Mouse (Mus musculus) CD4-positive, CD25-positive, alpha-beta regulatory T cell, adult 4 months (primary cell): ENCODE measurements at regions not wholly inside any gene's neighbourhood (a gene's known extent, or its start where the extent isn't known, plus 50 kb on each side); places are given as distances from the start of the nearest gene placed in this dataset.
A peak's percentile ranks its signal among the peaks of the same experiment; 100 is the strongest.
"Not testable (repeated sequence)": the region's sequence is repeated elsewhere in the genome, so short reads cannot be mapped to it uniquely, and the experiment has no call there.

ENCODE experiments used
- ATAC-seq: one replicate; pipeline ENCODE4 v1.8.0; 2017

- no peak for ATAC-seq
These were observed 358.6 kb downstream of the Sox9 start for GRCm38 (mm10) chr11:113140595-113140994.

DNA sequence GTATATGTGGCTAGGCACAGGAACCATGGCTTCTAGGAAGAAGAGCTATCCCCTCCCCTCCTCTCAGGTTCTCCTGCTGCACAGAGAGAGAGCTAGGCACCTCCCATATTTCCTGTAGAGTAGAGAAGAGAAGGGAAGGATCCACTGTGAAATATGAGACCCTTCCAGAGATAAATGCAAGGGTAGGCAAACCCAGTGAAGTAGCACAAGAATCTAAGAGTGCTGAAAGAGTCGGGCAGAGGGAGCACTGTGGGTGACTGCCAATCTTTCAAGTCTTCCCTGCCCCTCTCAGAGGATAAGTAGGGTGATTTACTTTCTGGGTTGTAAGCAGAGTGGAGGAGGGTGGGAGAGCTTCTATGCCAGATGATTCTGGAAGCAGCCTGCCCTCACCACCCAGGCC, 360.8 kb downstream of the Sox9 start:
- ATAC-seq: no peak

- ATAC-seq: no peak
These were observed 362.0 kb downstream of the Sox9 start for GRCm38 (mm10) chr11:113143839-113144627.

DNA sequence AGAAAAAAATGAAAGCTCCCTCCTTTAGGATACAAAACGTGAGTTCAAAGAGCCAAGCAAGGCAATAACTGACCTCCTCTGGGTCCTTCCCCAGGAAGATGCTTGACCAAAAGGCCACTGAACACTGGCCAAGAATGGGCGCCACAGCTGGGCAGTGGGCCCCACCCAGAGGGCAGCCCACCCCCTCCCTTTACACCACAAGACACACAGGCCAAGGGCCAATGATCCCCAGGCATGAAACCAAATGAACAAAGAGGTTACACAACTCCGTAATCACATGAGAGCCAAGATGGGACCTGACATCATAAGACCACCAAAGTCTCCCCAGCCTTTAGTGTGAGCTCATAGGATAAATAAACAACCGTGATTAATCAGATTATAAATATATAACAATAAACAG, 363.7 kb downstream of the Sox9 start:
- no peak for ATAC-seq

DNA sequence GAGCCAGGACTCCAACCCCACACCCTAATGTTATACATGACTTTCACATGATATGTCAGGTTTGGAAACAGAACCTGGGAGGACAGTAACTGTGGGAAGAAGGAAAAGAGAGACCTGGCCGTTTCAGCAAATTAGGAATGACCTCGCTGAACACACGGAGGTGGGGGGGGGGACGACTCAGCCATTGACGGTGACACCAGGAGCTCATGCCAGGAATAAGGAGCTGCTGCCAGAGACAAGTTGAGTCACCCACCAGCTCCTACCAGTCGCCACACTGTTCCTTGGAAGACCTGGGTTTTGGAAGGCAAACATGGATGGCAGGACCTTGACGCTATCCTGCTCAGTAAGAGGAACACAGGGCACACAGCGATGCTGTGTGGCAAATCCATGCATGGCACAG, 364.7 kb downstream of the Sox9 start:
- ATAC-seq: no peak

- no peak for ATAC-seq
These were observed 365.6 kb downstream of the Sox9 start for GRCm38 (mm10) chr11:113147535-113148197.

DNA sequence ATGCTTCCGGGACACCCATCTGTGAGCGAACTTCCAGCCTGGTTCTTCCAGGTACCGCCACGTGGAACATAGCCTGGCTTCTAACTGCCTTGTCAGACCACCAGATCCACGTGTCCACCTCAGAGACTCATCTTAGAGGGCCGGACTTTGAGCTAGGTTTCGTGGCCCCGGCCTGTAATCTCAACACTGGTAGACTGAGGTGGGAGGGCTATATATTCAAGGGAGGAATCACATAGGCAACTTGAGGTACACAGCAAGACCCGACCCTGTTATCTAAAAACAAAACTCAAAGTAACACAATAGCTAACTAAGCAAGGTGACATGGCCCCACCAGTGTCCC, 366.1 kb downstream of the Sox9 start:
- ATAC-seq: no peak

GRCm38 (mm10) chr11:113155515-113155914, 373.5 kb downstream of the Sox9 start:
- ATAC-seq: no peak

DNA sequence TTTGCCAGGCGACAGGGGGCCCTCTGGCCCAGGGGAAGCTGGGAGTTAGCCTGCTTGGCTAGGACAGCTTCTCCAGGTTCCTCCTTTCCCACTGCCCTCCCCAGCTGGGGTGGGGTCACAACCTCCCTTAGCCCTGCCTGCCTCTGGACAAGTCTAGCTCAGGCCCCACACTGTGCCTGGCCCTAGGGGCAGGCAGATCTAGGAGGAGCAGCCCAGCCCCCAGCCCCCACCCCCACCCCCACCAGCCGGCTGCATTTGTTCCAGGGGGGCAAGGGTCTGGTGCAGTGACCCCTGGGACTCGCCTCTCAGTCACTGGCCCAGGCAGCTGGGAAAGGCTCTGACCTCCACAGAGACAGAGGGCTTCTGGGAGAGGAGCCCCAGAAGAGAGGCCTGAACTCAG, 381.9 kb downstream of the Sox9 start:
- no peak for ATAC-seq

- ATAC-seq: no peak
These were observed 382.5 kb downstream of the Sox9 start for GRCm38 (mm10) chr11:113164510-113164909.

DNA sequence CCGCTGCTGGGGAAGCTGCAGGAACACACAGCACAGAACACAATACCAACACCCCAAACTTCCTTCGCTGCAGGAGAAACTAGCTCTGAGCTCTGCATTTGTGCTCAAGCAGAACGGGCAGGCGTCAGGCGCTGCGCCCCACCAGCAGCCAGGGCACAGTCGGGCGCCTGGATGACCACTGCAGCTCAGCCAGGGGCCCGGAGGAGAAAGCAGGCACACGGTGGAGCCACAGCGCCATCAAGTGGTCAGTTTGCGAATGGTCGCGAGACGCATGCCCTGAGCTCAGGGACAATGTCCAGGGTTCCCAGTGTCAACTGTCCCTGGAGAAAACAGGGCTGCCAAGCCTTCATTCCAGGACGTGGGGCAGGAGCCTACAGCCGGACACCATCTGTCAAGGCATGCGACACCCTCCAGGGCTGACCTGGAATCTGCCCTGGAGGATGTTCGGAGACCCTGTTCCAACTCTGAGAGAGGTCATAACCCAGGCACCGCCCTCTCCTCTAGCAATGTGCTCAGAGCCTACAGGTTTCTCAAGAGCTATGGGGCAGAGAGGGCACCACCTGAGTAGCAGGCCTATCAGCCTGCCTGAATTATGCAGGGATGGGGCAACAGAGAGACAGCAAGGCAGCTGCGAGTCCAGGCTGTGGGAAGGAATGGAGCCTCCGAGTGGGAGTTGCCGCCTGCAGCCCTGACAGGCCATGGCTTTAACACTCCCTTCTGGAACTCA, 383.2 kb downstream of the Sox9 start:
- no peak for ATAC-seq

GRCm38 (mm10) chr11:113166517-113166916, 384.5 kb downstream of the Sox9 start:
- no peak for ATAC-seq

- peak; percentile 58 for ATAC-seq
These were observed 390.6 kb downstream of the Sox9 start for GRCm38 (mm10) chr11:113172497-113173140.

DNA sequence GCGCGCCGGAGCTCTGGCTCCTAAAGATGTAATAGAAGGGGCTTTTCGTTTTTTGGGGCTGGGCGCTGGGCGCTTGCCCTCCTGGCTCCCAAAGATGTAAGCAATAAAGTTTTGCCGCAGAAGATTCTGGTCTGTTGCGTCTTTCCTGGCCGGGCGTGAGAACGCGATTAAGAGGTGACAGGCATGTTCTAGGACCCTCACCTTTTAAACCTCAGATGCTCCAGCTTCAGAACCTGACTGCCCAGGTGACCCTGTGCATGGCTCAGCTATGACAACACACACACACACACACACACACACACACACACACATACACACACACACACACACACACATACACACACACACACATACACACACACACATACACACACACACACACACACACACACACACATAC, 391.3 kb downstream of the Sox9 start:
- not testable (repeated sequence) for ATAC-seq

- peak; percentile 80 for ATAC-seq
These were observed 392.0 kb downstream of the Sox9 start for GRCm38 (mm10) chr11:113174011-113174507.

DNA sequence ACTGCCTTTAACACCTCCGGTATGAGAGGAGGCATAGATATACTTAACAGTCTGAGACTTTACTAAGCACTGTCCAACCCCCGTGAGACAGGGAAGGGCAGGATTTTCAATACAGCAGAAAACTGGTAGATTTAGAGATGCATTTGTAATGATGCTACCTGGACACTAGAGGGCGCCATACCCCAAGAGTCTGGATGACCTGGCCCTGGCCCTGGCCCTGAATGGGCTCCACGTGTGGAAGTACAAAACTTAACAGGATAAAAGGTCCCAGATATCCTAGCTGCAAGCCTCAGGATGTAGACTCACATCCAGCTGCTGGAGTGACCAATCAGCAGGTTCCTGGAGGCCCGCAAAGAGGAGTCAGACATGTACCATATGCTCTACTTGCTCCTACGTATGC, 393.3 kb downstream of the Sox9 start:
- no peak for ATAC-seq

DNA sequence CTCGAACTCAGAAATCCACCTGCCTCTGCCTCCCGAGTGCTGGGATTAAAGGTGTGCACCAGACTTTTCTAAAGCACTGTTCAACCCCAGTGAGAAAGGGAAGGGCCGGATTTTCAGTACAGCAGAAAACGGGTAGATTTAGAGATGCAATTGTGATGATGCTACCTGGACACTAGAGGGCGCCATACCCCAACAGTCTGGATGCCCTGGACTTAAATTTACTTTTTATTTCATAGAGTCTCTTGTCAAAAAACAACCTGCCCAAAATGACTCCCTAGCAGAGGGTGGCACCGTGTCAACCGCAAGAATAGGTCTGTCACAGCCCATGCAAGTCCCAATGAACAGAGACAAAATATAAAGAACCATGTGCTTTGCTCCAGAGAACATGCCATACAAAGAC, 394.2 kb downstream of the Sox9 start:
- peak; percentile 12 for ATAC-seq

GRCm38 (mm10) chr11:113178375-113178774, 396.4 kb downstream of the Sox9 start:
- ATAC-seq: no peak

DNA sequence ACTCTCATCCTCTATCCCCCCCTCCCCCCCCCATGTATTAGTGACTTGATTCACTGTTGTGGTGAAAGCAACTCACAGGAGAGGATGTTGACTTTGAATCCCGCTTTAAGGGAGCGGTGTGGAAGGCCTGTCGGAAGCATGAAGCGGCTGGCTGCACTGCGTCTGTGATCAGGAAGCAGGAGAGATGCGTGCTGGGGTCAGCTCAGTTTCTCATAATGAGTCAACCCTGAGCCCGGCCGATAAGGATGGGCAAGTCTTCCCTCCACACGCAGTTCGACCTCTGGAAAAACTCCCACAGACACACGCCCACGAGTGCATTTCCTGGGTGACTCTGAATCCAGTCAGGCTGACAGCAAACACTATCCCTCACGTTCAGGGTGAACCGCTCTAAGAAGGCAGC, 398.0 kb downstream of the Sox9 start:
- ATAC-seq: peak; percentile 39

GRCm38 (mm10) chr11:113182083-113182861, 400.2 kb downstream of the Sox9 start:
- ATAC-seq: no peak

DNA sequence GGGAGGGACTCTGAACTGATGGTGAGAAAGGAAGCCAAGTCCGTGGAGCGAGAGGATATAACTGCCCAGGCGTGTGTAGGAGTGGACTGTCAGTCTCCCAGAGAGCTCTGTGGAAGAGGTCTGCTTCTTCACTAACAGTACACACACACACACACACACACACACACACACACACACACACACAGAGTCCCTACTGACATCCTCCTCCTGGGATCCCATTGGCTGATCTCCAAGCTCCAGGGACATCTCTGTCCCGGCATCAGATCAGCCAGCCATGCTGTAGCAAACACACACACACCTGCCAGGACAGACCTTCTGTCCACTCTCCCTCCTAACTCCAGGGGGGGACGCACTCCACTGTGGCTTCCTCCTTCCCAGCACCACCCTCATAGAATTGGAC, 401.5 kb downstream of the Sox9 start:
- no peak for ATAC-seq

GRCm38 (mm10) chr11:113184095-113184494, 402.1 kb downstream of the Sox9 start:
- no peak for ATAC-seq
